Mouse (Mus musculus) spleen, adult 2 months (tissue): ENCODE measurements around the gene Sycp2l.

ENCODE experiments used
- CTCF ChIP-seq: fragments of 200-500 bp; IDR thresholded peaks from 2 replicates; pipeline ENCODE4 v1.5.1; 2011; ENCODE audit warnings: mild to moderate bottlenecking, inconsistent platforms; ENCODE audit not compliant: insufficient read depth, insufficient read length, insufficient replicate concordance; ENCODE audit errors: extremely low read depth
- POLR2A ChIP-seq: fragments of 200-500 bp; IDR thresholded peaks from 2 replicates; pipeline ENCODE4 v1.6.1; 2011; ENCODE audit warnings: low read depth, low read length, inconsistent platforms

DNA sequence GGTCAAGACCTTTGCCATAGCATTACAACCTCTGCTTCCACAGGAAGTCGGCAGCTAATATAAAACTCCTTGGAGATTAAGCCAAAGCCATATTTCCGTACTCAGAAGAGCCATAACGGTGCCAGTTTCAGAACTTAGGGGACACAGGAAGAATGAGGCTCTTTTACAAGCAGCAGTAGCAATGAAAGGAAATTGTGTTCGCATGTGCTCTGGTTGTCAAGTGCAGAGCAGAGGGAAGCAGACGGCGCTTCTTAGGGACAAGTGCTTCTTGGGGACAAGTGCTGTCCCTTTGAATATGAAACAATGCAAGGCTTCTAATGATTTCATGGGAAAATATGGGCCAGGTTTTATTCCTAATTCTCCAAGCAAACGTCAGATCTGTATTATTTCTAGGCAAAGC lies 89.2 kb downstream of the Sycp2l start:
- TF ChIP-seq CTCF (no peak), POLR2A (no peak)
